Mouse (Mus musculus) heart, postnatal 10 days (tissue): ENCODE data around the gene Nupr1. TPM values are rescaled to one million over a fixed set of nuclear protein-coding genes. Genes with fewer than 3 reads are reported as not detected.

Experiments
- DNase-seq, 2 experiments: peaks; one replicate each; pipeline ENCODE4 v3.0.0; 2021
- intact Hi-C: fragments of 180-260 bp; cut with DNase I; formaldehyde crosslinking; loops from one replicate; pipeline ENCODE4 v1.15.1; 2025
- total RNA-seq, 2 experiments: library from RNA; stranded (reverse); gene quantifications; 2 replicates each; pipeline ENCODE4 v1.2.3; 2021

Gene Nupr1
- total RNA-seq: 10 to 100 TPM in 1 of 2 experiments, 1 to 10 TPM in 1; 7.2 to 10.5 TPM

DNA sequence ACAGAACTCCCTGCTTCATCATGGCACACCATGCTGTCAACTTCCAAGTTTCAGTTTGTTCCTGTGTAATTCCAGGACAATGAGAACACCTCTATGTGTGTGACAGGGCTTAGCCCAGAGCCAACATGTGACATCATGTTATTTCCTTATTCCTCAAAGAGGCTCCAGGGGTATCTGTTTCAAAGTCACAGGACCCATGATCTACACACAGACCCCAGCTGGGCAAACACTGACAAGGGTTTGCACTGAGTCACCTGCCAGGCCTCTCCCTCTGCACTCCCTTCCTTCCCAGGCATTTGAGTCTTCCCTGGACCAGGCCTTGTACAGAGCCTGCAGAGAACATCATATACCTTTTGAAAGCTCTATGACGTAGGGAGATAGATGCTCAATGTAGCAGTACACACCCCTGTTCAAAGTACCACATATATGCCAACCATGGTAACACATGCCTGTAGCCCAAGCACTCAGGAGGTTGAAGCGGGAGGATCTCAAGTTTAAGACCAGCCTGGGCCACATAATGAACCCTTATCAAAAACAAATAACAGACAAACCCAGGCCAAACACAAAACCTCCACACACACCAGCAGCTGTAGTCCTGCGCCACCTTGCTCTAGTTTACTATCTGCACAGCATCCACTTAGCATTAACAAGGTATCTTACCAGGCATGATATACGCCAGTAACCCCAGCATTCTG is at the start of gene Nupr1:
TSS of gene Nupr1 (minus strand) at position 38 of the 695 bp plus-strand sequence.
- intact Hi-C loops: no loop called here
- DNase-seq: no peak

DNA sequence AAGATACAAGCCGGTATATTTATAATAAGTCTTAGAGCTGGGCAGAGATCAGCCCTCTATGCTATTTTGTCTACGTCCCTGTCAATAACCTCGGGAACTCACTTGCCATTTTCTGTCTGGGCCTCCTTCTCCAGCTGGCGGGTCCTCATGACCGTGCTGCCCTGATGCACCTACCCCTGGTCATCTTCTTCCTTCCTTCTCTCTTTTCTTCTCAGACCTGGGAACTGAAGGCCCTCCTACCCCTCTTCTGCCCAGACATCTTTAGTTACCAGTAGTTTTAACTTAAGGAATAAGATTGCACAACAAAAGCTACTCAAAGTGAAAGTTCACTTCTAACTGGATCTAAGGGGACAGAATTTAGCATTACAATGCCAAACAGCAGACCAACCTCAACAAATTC is 49.0 kb upstream of the Nupr1 start:
- intact Hi-C loops: no loop called here
- no peak for DNase-seq

DNA sequence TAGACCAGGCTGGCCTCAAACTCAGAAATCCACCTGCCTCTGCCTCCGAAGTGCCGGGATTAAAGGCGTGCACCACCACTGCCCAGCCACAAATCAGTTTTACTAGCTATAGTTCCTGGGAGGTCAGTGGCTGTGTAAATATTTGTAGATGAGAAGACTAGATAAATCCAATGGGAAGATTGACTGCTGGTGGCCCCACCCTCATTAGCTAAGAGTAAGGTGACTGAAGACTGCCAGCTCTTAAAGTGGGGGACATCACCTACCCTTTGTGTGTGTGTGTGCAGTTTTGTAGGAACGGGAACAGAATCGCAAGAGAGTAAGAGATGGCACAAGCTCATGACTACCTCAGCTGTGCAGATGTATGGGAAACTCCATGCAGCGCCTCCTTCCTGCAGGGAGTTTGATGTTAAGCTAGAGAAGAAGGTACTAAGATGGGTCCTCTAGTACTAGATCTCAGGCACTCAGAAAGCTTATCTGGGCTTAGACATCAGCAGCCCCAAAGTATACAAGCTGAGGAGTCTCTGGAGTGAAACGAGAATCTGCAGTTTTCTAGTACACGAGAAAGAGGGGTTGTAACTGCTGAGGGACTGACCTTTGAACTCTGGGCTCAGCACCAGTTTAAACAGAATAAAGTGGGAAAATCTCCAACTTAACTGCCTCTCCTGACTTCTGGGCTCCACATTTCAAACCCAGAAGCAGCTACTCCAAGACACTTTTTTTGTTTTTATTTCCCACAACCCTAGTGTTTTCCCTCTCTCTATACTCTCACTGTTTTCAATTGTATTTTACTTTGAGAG is 48.1 kb upstream of the Nupr1 start:
- intact Hi-C loops: no loop called here
- DNase-seq: no peak

DNA sequence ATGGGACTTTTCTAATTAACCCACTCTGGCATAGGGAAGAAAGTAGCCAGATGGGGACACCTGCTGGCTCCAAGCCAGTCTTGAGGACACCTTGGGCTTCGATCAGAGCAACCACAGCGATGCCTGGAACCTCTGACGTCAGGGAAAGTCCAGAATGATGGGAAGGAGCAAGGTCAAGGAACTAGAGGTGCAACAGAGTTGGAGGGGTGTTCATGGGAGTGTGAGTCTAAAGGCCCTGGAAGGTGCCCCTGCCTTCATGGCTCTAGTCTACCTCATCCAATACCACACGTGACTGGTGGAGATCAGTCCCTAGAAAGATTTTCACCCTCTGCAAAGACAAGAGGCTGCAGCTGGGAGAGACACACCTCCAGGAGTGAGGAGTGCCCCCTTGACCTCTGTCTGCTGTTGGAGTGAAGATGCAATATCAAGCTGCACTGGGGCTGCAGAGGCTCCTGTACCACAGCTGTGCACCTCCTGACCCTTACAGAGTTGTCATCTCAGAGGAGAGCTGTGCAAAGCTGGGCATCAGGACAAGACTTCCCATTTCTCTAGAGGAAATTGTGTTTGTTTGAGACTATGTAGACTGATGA is 46.1 kb upstream of the Nupr1 start:
- DNase-seq: no peak
- intact Hi-C loops: no loop called here

DNA sequence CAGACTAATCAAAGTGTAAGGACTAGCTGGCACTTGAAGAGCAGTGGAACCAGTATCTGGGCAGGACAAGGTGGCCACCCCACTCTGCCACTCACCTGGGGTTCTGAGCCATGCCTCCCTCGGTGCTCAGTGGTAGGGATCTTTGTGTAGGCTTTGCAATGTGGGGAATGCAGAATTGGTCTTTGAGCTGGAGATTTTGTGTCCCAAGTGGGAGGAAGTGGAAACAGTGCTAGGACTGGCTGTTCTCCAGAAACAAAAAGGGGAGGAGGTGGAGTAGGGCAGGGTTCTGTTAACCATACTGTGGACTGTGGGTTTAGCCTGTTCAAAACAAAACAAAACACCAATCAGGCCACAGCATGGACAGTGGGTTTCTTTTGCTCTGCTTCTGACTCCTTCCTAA is 45.5 kb upstream of the Nupr1 start, which contains the start of gene Sult1a1:
TSS of gene Sult1a1 (minus strand) at position 226 of the 400 bp plus-strand sequence.
- DNase-seq: peak; percentile 66 to 68
- intact Hi-C loops: no loop called here

DNA sequence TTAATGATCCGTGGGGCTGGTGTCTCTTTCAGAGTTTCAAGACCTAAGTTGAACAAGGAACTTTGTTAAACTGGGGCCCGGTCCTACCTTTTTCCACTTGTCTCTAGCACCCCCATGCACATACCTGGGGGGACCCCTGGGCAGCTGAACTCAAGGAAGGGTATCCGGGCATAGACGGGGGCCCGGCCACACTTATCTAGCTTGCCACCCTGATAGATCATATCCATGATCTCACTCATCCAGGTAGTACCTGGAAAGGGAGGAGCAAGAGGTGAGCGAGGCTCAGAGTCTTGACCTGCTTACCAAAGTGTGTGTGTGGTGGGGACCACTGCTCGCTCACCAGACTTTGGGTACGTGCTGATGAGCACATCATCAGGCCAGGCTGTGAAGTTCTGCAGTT is 44.4 kb upstream of the Nupr1 start:
- no peak for DNase-seq
- intact Hi-C loops: no loop called here

DNA sequence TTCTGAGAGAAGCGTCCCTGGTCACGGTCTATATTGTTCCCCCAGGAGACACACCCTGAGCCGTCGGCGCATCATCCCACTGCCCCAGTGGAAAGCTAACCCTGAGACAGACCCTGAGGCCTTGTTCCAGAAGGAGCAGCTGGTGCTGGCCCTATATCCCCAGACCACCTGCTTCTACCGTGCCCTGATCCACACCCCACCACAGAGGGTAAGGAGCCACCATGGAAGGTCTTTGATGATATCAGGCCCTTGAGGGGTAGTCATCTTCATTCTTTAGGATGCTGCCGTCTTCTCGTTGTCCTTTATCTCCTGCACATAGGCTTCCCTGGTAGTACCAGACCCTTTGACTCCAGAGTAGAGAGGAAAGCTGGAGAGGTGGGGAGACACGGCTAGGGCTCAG is 41.5 kb upstream of the Nupr1 start:
- intact Hi-C loops: no loop called here

DNA sequence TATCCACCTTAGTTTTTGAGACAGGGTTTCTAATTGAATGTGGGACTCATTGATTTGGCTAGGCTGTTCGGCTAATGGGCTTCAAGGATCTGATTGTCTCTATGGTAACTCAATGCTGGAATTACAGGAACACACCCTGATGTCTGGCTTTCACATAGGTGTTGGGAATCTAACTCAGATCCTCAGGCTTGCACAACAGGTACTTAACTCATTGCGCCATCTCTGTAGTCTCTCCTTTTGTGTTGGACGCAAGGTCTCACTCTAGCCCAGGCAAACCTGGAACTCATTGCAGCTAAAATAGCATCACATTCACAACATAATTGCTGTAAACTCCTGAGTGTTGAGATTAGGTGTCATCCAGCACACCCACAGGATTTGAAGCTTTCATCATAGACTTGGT is 39.5 kb upstream of the Nupr1 start:
- DNase-seq: no peak
- intact Hi-C loops: no loop called here

More for the DNA sequence above, 41.5 kb upstream of the Nupr1 start:
- DNase-seq: no peak

DNA sequence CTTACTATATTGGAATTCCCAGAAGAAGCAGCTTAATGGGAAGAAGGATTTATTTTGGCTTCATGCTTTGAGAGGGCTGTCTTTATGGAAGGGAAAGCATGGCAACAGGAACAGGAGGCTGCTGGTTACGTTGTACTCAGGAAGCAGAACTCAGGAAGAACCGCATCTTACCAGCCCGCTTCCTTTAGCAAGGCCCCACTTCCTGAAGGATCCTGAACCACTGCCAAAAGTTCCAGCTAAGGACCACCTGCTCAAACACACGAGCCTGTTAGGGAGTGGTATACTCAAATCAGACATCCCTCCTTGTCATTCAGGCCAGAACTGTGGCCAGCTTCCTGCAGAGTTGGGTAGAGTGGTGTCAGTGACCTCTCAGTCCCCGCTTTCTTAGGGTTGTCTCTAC is 37.8 kb upstream of the Nupr1 start:
- intact Hi-C loops: no loop called here

DNA sequence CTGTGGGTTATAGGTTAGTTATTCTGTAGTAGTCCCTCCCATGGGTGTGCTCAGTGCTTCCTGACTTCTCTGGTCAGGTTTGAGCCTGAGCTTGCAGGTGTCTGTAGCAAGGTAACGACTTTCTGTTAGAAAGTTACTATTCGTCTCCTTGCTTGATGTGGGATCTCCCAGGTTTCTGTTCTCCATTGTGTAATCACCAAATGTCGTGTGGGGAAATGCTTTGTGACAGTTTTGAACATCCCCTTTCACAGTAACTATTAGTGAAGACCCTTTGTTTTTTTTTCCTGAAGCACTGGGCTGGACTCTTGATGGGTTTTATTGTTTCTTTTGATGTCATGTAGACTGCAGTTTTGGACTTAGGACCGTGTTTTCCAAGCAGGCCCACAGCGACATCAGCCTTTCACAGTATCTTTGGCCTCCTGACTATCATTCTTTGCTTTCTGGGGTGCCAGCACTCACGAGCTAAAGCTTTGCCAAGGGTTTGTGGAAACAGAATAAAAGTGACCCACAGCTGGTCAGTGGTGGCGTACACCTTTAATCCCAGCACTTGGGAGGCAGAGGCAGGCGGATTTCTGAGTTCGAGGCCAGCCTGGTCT is 36.9 kb upstream of the Nupr1 start:
- intact Hi-C loops: no loop called here

More for the DNA sequence above, 37.8 kb upstream of the Nupr1 start:
- DNase-seq: no peak

DNA sequence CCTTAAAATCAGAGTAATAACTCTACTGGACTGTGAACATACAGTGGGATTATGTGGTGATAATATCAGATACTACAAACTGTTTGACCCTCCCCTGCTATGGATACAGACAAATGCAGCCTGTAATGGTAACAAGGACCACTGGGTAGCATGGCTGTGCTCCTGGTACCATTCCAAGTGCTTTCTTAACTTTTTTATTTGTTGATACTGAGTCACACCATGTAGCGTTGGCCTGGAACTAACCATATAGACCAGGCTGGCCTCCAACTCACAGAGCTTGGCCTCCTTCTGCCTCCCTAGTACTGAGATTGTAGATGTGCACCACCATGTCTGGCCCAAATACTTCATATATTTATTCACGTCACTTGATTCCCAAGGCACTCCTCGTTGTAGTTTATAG is 34.6 kb upstream of the Nupr1 start:
- peak in 1 of 2 experiments; percentile 38 for DNase-seq
- intact Hi-C loops: no loop called here

More for the DNA sequence above, 36.9 kb upstream of the Nupr1 start:
- DNase-seq: no peak

DNA sequence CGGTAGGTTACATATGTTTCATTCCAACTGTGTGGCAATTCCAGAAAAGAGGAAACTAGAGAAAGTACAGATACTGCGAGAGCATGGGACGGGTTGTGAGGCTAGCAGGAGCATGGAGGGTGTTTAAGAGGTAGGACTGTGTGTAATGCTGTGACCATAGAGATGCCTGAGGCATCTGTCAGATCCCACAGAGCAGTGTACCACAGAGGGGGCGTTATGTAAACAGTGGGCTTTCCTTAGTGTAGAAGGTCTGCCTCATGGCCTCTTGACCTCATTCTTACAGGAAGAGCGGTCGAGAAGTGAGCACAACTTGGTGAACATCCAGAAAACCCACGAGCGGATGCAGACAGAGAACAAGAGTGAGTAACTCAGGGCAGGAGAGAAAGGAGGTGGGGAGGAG is 33.0 kb upstream of the Nupr1 start:
- no peak for DNase-seq
- intact Hi-C loops: no loop called here

DNA sequence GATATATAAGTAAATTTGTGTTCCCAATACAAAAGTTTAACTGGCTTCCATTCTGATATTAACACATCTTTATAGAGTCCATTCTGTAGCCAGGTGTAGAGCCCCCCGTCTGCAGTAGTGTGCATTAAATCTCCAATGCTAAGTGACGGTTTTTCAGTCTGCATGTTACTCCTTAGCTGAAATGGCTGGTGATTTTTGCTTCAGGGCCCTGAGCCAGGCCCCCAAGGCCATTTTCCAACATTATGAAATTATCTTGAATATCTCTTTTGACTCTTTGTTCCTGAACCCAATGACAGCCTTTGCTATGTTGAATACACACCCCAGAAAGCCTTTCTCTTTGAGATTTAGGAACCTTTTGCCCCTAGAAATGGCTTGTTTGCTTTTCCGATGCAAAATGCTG is 29.1 kb upstream of the Nupr1 start:
- intact Hi-C loops: no loop called here
- no peak for DNase-seq

DNA sequence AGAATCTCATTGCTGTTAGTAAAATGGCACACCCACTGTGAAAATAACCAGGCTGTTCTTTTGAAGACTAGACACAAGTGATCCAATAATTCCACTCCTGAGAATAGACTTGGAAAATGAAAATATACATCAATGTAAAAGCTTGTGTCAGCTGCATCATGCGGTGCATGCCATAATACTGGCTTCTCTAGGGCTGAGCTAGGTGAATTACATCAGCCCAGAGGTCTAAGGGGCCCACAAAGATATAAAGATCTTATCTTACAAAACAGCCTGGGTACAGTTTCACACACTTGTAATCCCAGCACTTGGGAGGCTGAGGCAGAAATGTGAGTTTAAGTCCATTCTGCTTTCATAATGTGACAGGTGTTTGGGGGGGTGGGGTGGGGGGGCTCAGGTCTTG is 26.9 kb upstream of the Nupr1 start:
- intact Hi-C loops: no loop called here
- DNase-seq: no peak

DNA sequence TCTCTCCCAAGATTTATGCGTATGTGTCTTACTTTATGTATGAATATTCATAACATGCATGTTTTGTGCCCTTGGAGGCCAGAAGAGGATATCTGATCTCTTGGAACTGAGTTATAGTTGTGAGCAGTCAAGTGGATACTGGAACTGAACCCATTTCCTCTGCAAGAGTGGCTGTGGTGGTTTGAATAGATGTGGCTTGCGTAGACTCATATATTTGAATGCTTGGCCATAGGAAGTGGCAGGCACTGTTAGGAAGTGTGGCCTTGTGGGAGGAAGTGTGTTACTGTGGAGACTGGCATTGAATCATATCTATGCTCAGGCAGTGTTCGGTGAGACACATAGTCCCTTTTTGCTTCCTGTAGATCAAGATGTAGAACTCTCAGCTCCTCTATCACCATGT is 25.0 kb upstream of the Nupr1 start:
- DNase-seq: no peak
- intact Hi-C loops: no loop called here

DNA sequence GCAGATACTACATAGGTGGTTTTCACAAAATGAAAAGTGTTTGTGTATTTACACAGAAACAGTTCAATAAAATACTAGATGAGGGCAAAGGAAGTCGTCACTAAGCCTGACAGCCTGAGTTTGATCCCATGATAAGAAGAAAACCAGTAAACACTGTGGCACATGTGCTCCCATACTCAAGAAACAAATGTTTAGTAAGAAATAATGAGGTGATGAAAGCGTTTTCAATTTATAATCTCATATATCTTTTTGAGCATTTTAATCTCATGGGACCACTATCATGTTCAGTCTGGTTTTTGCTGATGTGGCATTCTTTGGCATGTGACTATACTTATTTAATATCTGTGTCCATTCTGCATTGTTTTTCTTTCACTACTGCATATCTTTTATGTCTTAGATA is 23.3 kb upstream of the Nupr1 start:
- DNase-seq: no peak
- intact Hi-C loops: no loop called here

DNA sequence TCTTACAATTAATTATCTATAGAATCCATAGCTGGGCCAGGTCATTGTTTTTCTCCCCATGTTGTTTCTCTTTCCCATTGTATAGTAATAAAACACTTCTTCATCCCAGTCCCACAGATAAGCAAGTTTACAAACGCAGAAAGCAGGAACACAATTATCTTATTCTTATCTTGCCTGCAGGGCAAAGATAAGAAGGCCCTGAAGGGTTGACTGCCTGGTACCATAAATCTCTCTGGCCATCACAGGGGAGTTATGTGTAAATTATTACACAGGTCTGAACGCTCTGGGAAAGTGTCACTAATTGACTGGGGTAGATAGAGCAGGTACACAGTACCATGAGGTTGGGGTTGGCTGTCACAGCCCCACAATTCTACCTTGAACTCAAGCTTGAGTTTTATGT is 20.2 kb upstream of the Nupr1 start:
- intact Hi-C loops: no loop called here
- no peak for DNase-seq

DNA sequence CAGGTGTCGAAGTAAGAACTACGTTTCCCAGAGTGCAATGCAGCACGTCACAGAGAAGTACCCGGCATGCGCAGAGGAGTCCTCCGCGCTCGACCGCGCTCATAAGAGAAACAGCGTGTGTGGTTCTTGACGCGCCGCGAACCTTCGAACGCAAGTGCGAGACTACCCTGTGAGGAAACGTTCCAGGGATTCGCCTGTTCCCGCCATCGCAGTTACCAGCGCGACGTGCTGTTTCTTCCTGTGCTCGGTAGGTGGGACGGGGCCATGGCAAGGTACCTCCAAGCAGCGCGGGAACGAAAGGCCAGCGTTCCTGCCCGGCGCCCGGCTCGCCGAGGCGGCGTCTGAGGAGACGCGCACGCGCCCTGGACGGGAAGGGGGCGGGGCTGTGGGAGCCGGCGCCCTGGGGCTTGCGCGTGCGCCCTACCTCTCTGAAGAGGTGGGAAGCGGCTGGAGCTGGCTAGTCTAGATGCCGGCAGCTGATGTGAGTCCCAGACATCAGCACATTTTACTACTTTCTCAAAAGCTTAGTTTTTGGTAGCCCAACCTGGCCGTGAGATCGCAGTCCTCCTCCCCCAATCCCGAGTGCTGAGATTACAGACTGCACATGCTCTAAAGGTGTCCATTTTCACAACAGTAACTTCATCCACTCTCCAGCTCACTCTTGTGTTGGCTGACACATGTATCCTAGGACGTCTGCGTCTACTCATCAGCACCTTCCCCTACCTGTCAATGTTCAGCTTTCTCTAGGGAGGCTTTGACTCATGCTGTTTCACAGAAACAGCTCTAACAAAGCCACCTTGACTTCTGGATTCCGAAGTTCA is 18.8 kb upstream of the Nupr1 start, which contains the start of gene Sgf29:
TSS of gene Sgf29 (plus strand) at position 79 of the 821 bp plus-strand sequence.
- intact Hi-C loops: loop anchor here (10.0 kb wide), 1 partner anchor 465 kb away; no protein-coding TSS in a partner anchor
- peak; percentile 95 to 96 for DNase-seq

DNA sequence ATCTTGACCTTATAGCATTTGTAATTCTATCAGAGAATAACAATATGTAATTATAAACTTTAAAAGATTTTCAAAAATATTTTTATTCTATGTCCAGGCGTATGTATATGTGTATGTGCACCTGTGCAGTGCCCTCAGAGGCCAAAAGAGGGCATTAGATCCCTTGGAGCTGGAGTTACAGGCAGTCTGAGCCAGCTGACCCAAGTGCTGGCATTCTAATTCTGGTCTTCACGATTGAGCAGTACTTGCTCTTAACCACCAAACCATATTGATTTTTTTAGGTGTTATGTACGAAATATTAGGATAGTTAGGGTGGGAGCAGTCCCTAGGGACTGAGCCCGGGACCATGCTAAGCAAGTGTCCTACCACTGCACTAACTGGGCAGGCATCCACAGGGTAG is 17.8 kb upstream of the Nupr1 start:
- intact Hi-C loops: loop anchor here (10.0 kb wide), 1 partner anchor 466 kb away; no protein-coding TSS in a partner anchor
- no peak for DNase-seq

DNA sequence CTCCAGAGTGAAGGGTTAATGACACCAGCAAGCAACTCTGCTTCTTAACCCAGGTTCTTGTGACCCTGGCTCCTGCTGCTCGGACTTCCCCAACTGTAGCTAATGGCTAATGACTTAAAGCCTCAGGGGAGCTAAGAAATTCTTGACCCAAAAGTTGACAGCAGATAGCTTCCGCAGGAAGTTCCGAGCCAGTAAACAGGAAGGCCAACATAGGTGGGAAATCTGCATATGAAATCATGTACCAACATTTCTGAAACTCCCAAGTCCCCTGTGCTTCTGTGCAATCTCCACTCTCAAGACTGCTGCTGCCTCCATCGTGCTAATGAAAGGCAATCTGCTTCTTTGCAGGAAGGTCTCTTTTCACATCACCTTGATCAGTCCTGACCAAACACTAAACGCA is 15.0 kb upstream of the Nupr1 start:
- intact Hi-C loops: loop anchor here (10.0 kb wide), 1 partner anchor 469 kb away; no protein-coding TSS in a partner anchor
- no peak for DNase-seq
